Mouse (Mus musculus) hindbrain, postnatal 0 days (tissue): Measurements from ENCODE around the gene Defa21. TPM values are rescaled to one million over a fixed set of nuclear protein-coding genes. Genes with fewer than 3 reads are reported as not detected.
"Not testable (repeated sequence)": the region's sequence is repeated elsewhere in the genome, so short reads cannot be mapped to it uniquely, and the experiment has no call there.

ENCODE experiments used
- ATAC-seq: fragments of 200-750 bp; cut with Nextera tagmentation; 2 replicates; pipeline ENCODE4 v1.8.0; 2017; ENCODE audit warnings: mild to moderate bottlenecking, moderate TSS enrichment, moderate library complexity
- DNase-seq: peaks from one replicate; pipeline ENCODE4 v3.0.0-alpha.2; 2015; ENCODE audit warnings: low spot score
- H3K27ac ChIP-seq: fragments of 300-500 bp; sonication (generic); 2 replicates; pipeline ENCODE4 v1.5.1; 2014; ENCODE audit warnings: mild to moderate bottlenecking
- H3K27me3 ChIP-seq: fragments of 300-500 bp; sonication (generic); 2 replicates; pipeline ENCODE4 v1.6.1; 2014; ENCODE audit warnings: low read length, mixed read lengths; ENCODE audit not compliant: insufficient read depth
- H3K36me3 ChIP-seq: fragments of 300-500 bp; sonication (generic); 2 replicates; pipeline ENCODE4 v1.6.1; 2014; ENCODE audit warnings: low read length, mixed read lengths; ENCODE audit not compliant: insufficient read depth
- H3K4me1 ChIP-seq: fragments of 300-500 bp; sonication (generic); 2 replicates; pipeline ENCODE4 v1.6.1; 2014; ENCODE audit warnings: antibody characterized with exemption, low read length, mixed read lengths; ENCODE audit not compliant: insufficient read depth
- H3K4me2 ChIP-seq: fragments of 300-500 bp; sonication (generic); 2 replicates; pipeline ENCODE4 v1.6.1; 2014; ENCODE audit warnings: low read depth, mild to moderate bottlenecking, low read length, moderate library complexity, mixed read lengths
- H3K4me3 ChIP-seq: fragments of 300-500 bp; sonication (generic); 2 replicates; pipeline ENCODE4 v1.5.1; 2014; ENCODE audit warnings: low read length
- H3K9ac ChIP-seq: fragments of 300-500 bp; sonication (generic); replicated peaks from 2 replicates; pipeline ENCODE4 v1.6.1; 2014; ENCODE audit warnings: mild to moderate bottlenecking, low read length, moderate library complexity, mixed read lengths
- H3K9me3 ChIP-seq: fragments of 300-500 bp; sonication (generic); 2 replicates; pipeline ENCODE4 v1.6.1; 2016; ENCODE audit warnings: low read length, mixed read lengths
- CTCF ChIP-seq: IDR thresholded peaks from 2 replicates; pipeline ENCODE4 v1.5.1; 2016; ENCODE audit warnings: antibody characterized with exemption, control low read depth, low read depth
- WGBS: fragments of 180-500 bp; shearing (Covaris S2); extraction: QIAGEN DNeasy Blood & Tissue Kit; methylation state at CpG from one replicate; pipeline ENCODE4 v1.1.7; 2014; 5-methylcytosine and 5-hydroxymethylcytosine counted together
- polyA plus RNA-seq: library from polyadenylated mRNA; unstranded; fragments of >200 nt; fragmentation: Nextera tagmentation; extraction: Ambion mirVana; gene quantifications from 2 replicates; pipeline ENCODE4 v1.2.1, GENCODE M21; 2015
- total RNA-seq: library from RNA; depleted of rRNA; stranded (reverse); fragments of >200 nt; gene quantifications from 2 replicates; pipeline ENCODE4 v1.2.3, GENCODE M21; 2014; rRNA removed

Defa21 gene
- total RNA-seq (not detected in 2 replicates), polyA plus RNA-seq (not detected in 2 replicates)

DNA sequence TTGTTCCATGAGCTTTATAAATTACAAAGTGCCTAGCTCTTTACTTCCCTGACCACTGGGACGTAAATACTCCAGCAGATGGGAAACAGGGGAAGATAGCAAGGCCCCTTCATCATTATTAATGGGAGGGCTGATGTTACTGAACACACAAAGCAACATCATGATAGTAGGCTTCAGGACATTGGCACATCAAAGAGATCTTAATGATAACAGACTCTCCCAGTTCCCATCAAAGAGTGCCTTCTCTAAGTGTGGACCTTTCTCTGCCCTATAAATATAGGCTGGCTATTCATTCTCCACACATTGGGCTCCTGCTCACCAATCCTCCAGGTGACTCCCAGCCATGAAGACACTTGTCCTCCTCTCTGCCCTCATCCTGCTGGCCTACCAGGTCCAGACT lies at the start of gene Defa21:
Gene Defa21 (plus strand): TSS at position 301 of the 400 bp plus-strand sequence.
- H3K27me3 ChIP-seq, H3K4me3 ChIP-seq, H3K4me1 ChIP-seq, DNase-seq, H3K27ac ChIP-seq, H3K4me2 ChIP-seq, H3K9ac ChIP-seq, ATAC-seq, H3K9me3 ChIP-seq, H3K36me3 ChIP-seq: not testable (repeated sequence)
- no CpG with 5 or more reads among the region's 1 CpGs for WGBS

DNA sequence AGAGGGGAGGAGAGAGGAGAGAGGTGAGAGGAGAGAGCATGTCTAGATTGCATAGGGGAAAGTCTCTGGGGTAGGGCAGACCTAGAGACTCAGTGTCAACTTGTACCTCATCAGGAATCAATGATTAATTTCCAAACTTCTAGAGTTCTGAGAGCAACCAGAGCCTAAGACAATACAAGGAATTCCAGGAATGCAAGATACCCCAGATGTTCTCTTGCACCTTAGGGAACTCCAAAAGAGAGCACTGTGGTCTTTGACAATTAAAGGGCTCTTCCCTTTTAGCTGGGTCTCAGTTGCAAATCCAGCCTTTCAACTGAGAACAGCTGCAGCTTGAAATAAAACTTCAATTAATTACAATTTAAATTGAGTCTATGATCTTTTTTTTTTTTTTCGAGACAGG lies 45.5 kb upstream of the Defa21 start:
- Histone ChIP-seq H3K27me3 (no peaks in the 10 kb centered on the region), H3K9ac (no peak overlapping the region), H3K27ac (no peak overlapping the region), H3K4me2 (no peak overlapping the region), H3K4me3 (no peak overlapping the region), H3K9me3 (no peaks in the 10 kb centered on the region), H3K36me3 (no peaks in the 10 kb centered on the region), H3K4me1 (no peaks in the 10 kb centered on the region)
- ATAC-seq (no peak), DNase-seq (no peak)
- no peak for TF ChIP-seq CTCF
- 41% methylated on average over 1 of the region's 1 CpGs for WGBS

DNA sequence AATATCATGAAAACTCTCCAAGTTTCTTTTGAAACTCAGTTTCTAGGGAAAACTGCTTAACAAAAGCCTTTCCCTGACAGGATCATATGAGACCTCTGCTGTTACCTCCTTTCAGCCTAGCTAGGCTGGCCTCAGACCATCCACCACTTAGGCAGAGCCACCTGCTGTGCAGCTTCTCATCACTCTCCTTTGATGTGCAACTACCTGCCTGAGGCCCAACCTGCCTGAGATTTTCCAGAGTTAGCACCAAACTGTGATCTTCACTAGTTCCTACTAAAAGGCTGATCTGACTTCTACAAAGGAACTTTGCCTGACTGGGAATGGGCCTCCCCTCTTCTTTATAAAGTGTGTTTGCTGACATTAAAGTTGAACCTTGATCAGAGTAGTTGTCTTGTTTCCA lies 31.3 kb upstream of the Defa21 start:
- not testable (repeated sequence) for H3K27ac ChIP-seq, H3K36me3 ChIP-seq, H3K9ac ChIP-seq, H3K4me1 ChIP-seq, H3K27me3 ChIP-seq, H3K4me2 ChIP-seq, DNase-seq, H3K9me3 ChIP-seq, ATAC-seq, H3K4me3 ChIP-seq

DNA sequence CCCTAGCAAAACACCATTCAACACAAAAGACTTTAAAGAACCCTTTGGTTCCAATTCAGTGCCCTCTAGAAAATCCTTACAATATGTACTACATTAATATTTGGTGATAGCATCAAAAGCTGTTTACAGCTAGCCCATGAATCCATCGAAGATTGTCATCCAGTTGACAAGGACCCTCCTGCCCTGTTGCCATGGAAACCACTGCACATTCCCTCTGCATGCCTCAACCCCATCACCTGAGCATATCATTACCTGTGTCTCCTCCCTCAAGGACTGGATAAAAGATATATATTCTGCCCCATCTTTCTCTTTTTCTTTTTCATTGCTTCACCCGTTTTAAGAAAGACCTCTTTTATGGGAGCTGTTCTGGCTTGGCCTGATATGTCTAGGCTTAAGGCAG lies 28.6 kb upstream of the Defa21 start:
- 77% methylated on average over 2 of the region's 2 CpGs for WGBS
- Histone ChIP-seq H3K4me2 (no peak overlapping the region), H3K9ac (no peak overlapping the region), H3K4me3 (no peak overlapping the region), H3K4me1 (no peaks in the 10 kb centered on the region), H3K27ac (no peak overlapping the region), H3K36me3 (no peaks in the 10 kb centered on the region), H3K27me3 (no peaks in the 10 kb centered on the region), H3K9me3 (no peaks in the 10 kb centered on the region)
- ATAC-seq, result no peak
- no peak for DNase-seq
- no peak for TF ChIP-seq CTCF

DNA sequence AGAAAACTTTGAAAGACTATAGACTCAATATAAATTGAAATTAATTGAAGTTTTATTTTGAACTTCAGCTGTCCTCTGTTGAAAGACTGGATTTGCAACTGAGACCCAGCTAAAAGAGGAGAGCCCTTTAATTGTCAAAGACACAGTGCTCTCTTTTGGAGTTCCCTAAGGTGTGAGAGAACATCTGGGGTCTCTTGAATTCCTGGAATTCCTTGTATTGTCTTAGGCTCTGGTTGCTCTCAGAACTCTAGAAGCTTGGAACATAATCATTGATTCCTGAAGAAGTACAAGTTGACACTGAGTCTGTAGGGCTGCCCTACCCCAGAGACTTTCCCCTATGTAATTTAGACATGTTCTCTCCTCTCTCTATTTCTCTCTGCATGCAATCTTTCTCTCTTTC lies 28.1 kb upstream of the Defa21 start:
- H3K4me2 ChIP-seq, result no peak overlapping the region
- no peak for ATAC-seq
- no peak overlapping the region for H3K27ac ChIP-seq
- H3K4me1 ChIP-seq, result no peaks in the 10 kb centered on the region
- no peak overlapping the region for H3K9ac ChIP-seq
- no peak for DNase-seq
- no peaks in the 10 kb centered on the region for H3K36me3 ChIP-seq
- H3K9me3 ChIP-seq, result no peaks in the 10 kb centered on the region
- no peak overlapping the region for H3K4me3 ChIP-seq
- no peak for TF ChIP-seq CTCF
- no peaks in the 10 kb centered on the region for H3K27me3 ChIP-seq

DNA sequence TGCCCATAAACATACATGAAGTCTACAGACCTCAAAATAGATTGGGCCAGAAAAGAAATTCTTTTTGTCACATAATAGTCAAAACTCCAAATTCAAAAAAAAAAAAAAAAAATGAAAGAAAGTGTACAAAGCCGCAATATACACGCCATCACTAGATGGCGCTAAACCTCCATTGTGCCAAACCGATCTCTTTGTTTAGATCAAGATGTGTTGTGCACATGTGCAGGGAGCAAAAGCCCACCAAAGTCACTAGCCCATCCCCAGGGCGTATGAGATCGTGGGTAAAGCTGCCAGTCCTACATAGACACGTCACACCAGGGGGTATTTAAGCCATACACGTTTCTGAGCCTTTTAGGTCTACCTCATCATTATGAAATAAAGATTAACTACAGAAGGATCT lies 24.2 kb upstream of the Defa21 start:
- H3K4me1 ChIP-seq, result no peaks in the 10 kb centered on the region
- H3K27me3 ChIP-seq, result no peaks in the 10 kb centered on the region
- 45% methylated on average over 8 of the region's 8 CpGs for WGBS
- H3K9ac ChIP-seq, result no peak overlapping the region
- H3K27ac ChIP-seq, result no peak overlapping the region
- no peaks in the 10 kb centered on the region for H3K36me3 ChIP-seq
- no peak overlapping the region for H3K4me3 ChIP-seq
- DNase-seq (peak; percentile 15), ATAC-seq (no peak)
- H3K9me3 ChIP-seq, result no peaks in the 10 kb centered on the region; the same call in 1 of the 2 replicates
- H3K4me2 ChIP-seq, result no peak overlapping the region
- peak; percentile 53 for TF ChIP-seq CTCF

DNA sequence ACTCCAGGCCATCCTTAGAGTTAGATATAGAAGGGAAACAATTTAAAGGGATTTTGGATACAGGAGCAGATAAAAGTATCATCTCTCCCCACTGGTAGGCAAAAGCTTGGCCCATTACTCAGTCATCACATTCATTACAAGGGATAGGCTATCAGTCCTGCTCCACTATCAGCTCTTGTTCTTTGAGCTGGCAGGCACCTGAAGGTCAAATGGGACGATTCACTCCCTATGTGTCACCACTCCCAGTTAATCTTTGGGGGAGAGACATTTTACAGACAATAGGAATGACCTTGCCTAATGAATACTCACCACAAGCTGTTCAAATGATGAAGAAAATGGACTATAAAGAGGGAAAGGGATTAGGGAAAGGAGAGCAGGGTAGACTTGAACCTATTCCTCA lies 18.5 kb upstream of the Defa21 start:
- Histone ChIP-seq H3K4me3 (no peak overlapping the region), H3K27ac (no peak overlapping the region), H3K27me3 (no peaks in the 10 kb centered on the region), H3K4me1 (no peaks in the 10 kb centered on the region), H3K36me3 (no peaks in the 10 kb centered on the region), H3K9ac (no peak overlapping the region), H3K4me2 (no peak overlapping the region), H3K9me3 (no peaks in the 10 kb centered on the region; the same call in 1 of the 2 replicates)
- no peak for TF ChIP-seq CTCF
- DNase-seq, result no peak
- 23% methylated on average over 1 of the region's 1 CpGs for WGBS
- no peak for ATAC-seq

DNA sequence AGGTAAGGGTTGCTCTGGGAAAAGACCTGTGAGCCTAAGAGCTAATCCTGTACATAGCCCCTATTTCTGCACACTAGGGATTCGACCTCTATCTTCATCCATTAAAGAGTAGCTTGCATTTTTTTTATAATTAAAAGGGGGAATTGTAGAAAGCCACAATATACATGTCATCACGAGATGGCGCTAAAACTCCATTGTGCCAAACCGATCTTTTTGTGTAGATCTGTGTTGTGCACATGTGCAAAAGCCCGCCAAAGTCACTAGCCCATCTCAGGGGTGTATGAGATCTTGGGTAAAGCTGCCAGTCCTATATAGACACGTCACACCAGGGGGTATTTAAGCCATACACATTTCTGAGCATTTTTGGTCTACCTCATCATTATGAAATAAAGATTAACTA lies 16.8 kb upstream of the Defa21 start:
- not testable (repeated sequence) for H3K27ac ChIP-seq, H3K4me1 ChIP-seq, DNase-seq, H3K36me3 ChIP-seq, H3K9me3 ChIP-seq, H3K4me2 ChIP-seq, ATAC-seq, H3K4me3 ChIP-seq, H3K27me3 ChIP-seq, H3K9ac ChIP-seq
- WGBS, result 47% methylated on average over 6 of the region's 6 CpGs

DNA sequence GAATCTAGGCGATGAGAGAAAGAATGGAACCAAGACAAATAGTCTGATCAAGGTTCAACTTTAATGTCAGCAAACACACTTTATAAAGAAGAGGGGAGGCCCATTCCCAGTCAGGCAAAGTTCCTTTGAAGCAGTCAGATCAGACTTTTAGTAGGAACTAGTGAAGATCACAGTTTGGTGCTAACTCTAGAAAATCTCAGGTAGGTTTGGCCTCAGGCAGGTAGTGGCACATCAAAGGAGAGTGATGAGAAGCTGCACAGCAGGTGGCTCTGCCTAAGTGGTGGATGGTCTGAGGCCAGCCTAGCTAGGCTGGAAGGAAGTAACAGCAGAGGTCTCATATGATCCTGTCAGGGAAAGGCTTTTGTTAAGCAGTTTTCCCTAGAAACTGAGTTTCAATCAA lies 14.8 kb upstream of the Defa21 start:
- WGBS, result 64% methylated on average over 1 of the region's 1 CpGs
- H3K9ac ChIP-seq, ATAC-seq, H3K36me3 ChIP-seq, H3K4me2 ChIP-seq, H3K4me1 ChIP-seq, H3K9me3 ChIP-seq, H3K4me3 ChIP-seq, H3K27me3 ChIP-seq, DNase-seq, H3K27ac ChIP-seq: not testable (repeated sequence)

DNA sequence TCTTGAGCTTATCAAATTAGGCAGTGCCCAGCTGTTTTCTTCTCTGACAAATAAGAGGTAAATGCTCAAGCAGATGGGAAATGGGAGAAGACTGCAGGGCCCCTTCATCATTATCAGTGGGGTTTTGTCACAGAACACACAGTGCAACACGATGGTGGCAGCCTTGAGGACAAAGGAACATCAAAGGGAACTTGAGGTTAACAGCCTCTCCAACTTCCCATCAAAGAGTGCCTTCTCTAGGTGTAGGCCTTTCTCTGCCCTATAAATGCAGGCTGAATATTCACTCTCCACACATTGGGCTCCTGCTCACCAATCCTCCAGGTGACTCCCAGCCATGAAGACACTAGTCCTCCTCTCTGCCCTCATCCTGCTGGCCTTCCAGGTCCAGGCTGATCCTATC lies 29.4 kb downstream of the Defa21 start, which contains the start of gene Defa23:
Gene Defa23 (plus strand): TSS at position 301 of the 400 bp plus-strand sequence.
- no CpG with 5 or more reads among the region's 1 CpGs for whole genome bisulfite sequencing
- not testable (repeated sequence) for H3K4me3 ChIP-seq, H3K36me3 ChIP-seq, H3K4me1 ChIP-seq, H3K27ac ChIP-seq, H3K9ac ChIP-seq, H3K4me2 ChIP-seq, H3K9me3 ChIP-seq, DNase-seq, H3K27me3 ChIP-seq, ATAC-seq
